Mouse (Mus musculus) erythroblast, embryonic 14.5 days (primary cell): ENCODE data around the gene Slc5a5.

Experiments used
- GATA1 ChIP-seq: IDR thresholded peaks from 2 replicates; pipeline ENCODE4 v1.6.1; 2012; ENCODE audit warnings: low read length, inconsistent platforms, mixed read lengths
- TAL1 ChIP-seq: IDR thresholded peaks from 3 replicates; pipeline ENCODE4 v1.6.1; 2012; ENCODE audit warnings: low read length, inconsistent platforms, mixed read lengths

DNA sequence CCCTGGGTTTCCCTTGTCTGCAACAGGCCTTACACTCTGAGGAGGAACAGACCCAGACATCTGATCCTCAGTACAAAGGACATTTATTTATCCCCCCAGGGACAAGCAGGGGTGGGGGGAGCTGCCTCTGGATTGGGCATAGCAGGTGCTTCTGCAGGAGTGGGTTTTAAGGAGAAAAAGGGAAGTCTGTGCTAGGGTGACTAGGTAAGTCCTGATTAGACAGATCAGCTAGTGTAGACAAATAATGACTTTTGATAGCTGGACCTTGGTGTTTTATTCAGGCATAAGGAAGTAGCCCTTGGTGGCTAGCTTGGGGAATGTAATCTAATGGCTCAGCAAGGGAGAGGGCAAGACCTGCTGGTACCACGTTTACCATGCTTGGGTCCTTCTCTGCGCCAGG is 6.7 kb upstream of the Slc5a5 start:
- TF ChIP-seq TAL1 (no peak), GATA1 (no peak)
